Mouse (Mus musculus) embryonic facial prominence, embryonic 13.5 days (tissue): ENCODE data around the gene Gm20479. TPM values are rescaled to one million over a fixed set of nuclear protein-coding genes. Genes with fewer than 3 reads are reported as not detected.

Experiments
- ATAC-seq: fragments of 200-750 bp; cut with Nextera tagmentation; 2 replicates; pipeline ENCODE4 v1.8.0; 2017; ENCODE audit warnings: low read depth; ENCODE audit not compliant: insufficient number of reproducible peaks, insufficient read depth, low FRiP score, low TSS enrichment
- H3K27ac ChIP-seq: fragments of 300-500 bp; sonication (generic); 2 replicates; pipeline ENCODE4 v1.5.1; 2015; ENCODE audit warnings: moderate library complexity, mild to moderate bottlenecking, inconsistent platforms
- H3K27me3 ChIP-seq: fragments of 300-500 bp; sonication (generic); 2 replicates; pipeline ENCODE4 v1.6.1; 2015; ENCODE audit warnings: mild to moderate bottlenecking, inconsistent platforms
- H3K36me3 ChIP-seq: fragments of 300-500 bp; sonication (generic); 2 replicates; pipeline ENCODE4 v1.6.1; 2015; ENCODE audit warnings: mild to moderate bottlenecking, inconsistent platforms
- H3K4me1 ChIP-seq: fragments of 300-500 bp; sonication (generic); 2 replicates; pipeline ENCODE4 v1.6.1; 2015; ENCODE audit warnings: inconsistent platforms
- H3K4me2 ChIP-seq: fragments of 300-500 bp; sonication (generic); 2 replicates; pipeline ENCODE4 v1.6.1; 2015; ENCODE audit warnings: moderate library complexity, mild to moderate bottlenecking, inconsistent platforms
- H3K4me3 ChIP-seq: fragments of 300-500 bp; sonication (generic); 2 replicates; pipeline ENCODE4 v1.5.1; 2015; ENCODE audit warnings: mild to moderate bottlenecking, inconsistent platforms
- H3K9ac ChIP-seq: fragments of 300-500 bp; sonication (generic); 2 replicates; pipeline ENCODE4 v1.6.1; 2015; ENCODE audit warnings: mild to moderate bottlenecking, inconsistent platforms
- H3K9me3 ChIP-seq: fragments of 300-500 bp; sonication (generic); 2 replicates; pipeline ENCODE4 v1.6.1; 2016; ENCODE audit warnings: inconsistent platforms
- WGBS: fragments of 180-500 bp; shearing (Covaris S2); methylation state at CpG from one replicate; pipeline ENCODE4 v1.1.7; 2015; ENCODE audit warnings: mixed read lengths; 5-methylcytosine and 5-hydroxymethylcytosine counted together
- polyA plus RNA-seq: library from polyadenylated mRNA; unstranded; fragments of >200 nt; fragmentation: Nextera tagmentation; extraction: Ambion mirVana; gene quantifications from 2 replicates; pipeline ENCODE4 v1.2.1, GENCODE M21; 2015

The Gm20479 gene
- polyA plus RNA-seq, 1 experiment from 2014 or later: not detected

- Histone ChIP-seq H3K9me3 (peaks cover 8% of the 10 kb centered on the region; the same call in 1 of the 2 replicates), H3K9ac (no peak overlapping the region), H3K36me3 (0 out of 2 replicates have a peak, but pooled peaks cover 2% of the 10 kb centered on the region), H3K27me3 (peaks cover 92% of the 10 kb centered on the region), H3K4me3 (no peak overlapping the region), H3K4me1 (peaks cover 21% of the 10 kb centered on the region), H3K4me2 (no peak overlapping the region), H3K27ac (no peak overlapping the region)
- no peak for ATAC-seq
- 43% methylated on average over 21 of the region's 21 CpGs for WGBS
These were observed 9.0 kb upstream of the Gm20479 start for GRCm38 (mm10) chr7:27366082-27366844.

- Histone ChIP-seq H3K9ac (0 out of 2 replicates have a peak overlapping the region, but pooled peaks have one; percentile 36), H3K27ac (no peak overlapping the region), H3K4me1 (peaks cover 21% of the 10 kb centered on the region), H3K4me3 (peak overlapping the region; percentile 18), H3K4me2 (peak overlapping the region; percentile 32), H3K36me3 (no peaks in the 10 kb centered on the region), H3K27me3 (peaks cover 73% of the 10 kb centered on the region), H3K9me3 (no peaks in the 10 kb centered on the region)
- ATAC-seq: no peak
- WGBS: 3% methylated on average over 29 of the region's 29 CpGs
These were observed 7.2 kb upstream of the Gm20479 start for GRCm38 (mm10) chr7:27364379-27364778.

GRCm38 (mm10) chr7:27361283-27361946 lies 4.2 kb upstream of the Gm20479 start:
- Histone ChIP-seq H3K4me3 (peak overlapping the region; percentile 59), H3K9me3 (no peaks in the 10 kb centered on the region), H3K4me1 (peaks cover 14% of the 10 kb centered on the region), H3K27me3 (peaks cover 68% of the 10 kb centered on the region), H3K9ac (peak overlapping the region; percentile 72), H3K4me2 (peak overlapping the region; percentile 69), H3K27ac (no peak overlapping the region), H3K36me3 (no peaks in the 10 kb centered on the region)
- ATAC-seq: peak; percentile 94
- under 1% methylated on average over 52 of the region's 52 CpGs for WGBS

- H3K9me3 ChIP-seq: no peaks in the 10 kb centered on the region
- H3K9ac ChIP-seq: no peak overlapping the region
- peak overlapping the region; percentile 69 for H3K4me2 ChIP-seq
- no peaks in the 10 kb centered on the region for H3K36me3 ChIP-seq
- no peak for ATAC-seq
- H3K27me3 ChIP-seq: peaks cover 63% of the 10 kb centered on the region
- 49% methylated on average over 6 of the region's 6 CpGs for WGBS
- no peak overlapping the region for H3K27ac ChIP-seq
- peaks cover 12% of the 10 kb centered on the region for H3K4me1 ChIP-seq
- H3K4me3 ChIP-seq: peak overlapping the region; percentile 59; the same call in 1 of the 2 replicates
These were observed 3.5 kb upstream of the Gm20479 start for GRCm38 (mm10) chr7:27360749-27361148.

- H3K27me3 ChIP-seq: peaks cover 54% of the 10 kb centered on the region
- WGBS: 87% methylated on average over 9 of the region's 9 CpGs
These were observed 2.6 kb upstream of the Gm20479 start for GRCm38 (mm10) chr7:27359706-27360358.

GRCm38 (mm10) chr7:27359162-27359561 lies 1.9 kb upstream of the Gm20479 start:
- no peak overlapping the region for H3K4me3 ChIP-seq
- H3K27ac ChIP-seq: no peak overlapping the region
- no peak for ATAC-seq
- no peaks in the 10 kb centered on the region for H3K36me3 ChIP-seq
- no peak overlapping the region for H3K9ac ChIP-seq
- H3K4me1 ChIP-seq: peaks cover 22% of the 10 kb centered on the region
- peaks cover 47% of the 10 kb centered on the region for H3K27me3 ChIP-seq
- no peak overlapping the region for H3K4me2 ChIP-seq
- H3K9me3 ChIP-seq: no peaks in the 10 kb centered on the region
- 57% methylated on average over 2 of the region's 2 CpGs for WGBS

More at GRCm38 (mm10) chr7:27359706-27360358, 2.6 kb upstream of the Gm20479 start:
- no peak overlapping the region for H3K27ac ChIP-seq
- H3K36me3 ChIP-seq: no peaks in the 10 kb centered on the region
- H3K4me3 ChIP-seq: no peak overlapping the region
- no peak overlapping the region for H3K4me2 ChIP-seq
- no peaks in the 10 kb centered on the region for H3K9me3 ChIP-seq
- ATAC-seq: no peak
- H3K9ac ChIP-seq: no peak overlapping the region
- H3K4me1 ChIP-seq: peaks cover 19% of the 10 kb centered on the region

- Histone ChIP-seq H3K4me3 (no peak overlapping the region), H3K27me3 (peaks cover 32% of the 10 kb centered on the region), H3K36me3 (peaks cover 13% of the 10 kb centered on the region), H3K9ac (no peak overlapping the region), H3K27ac (no peak overlapping the region; the same call in 1 of the 2 replicates), H3K4me2 (peak overlapping the region; percentile 76; the same call in 1 of the 2 replicates), H3K4me1 (peaks cover 20% of the 10 kb centered on the region), H3K9me3 (no peaks in the 10 kb centered on the region)
- 37% methylated on average over 3 of the region's 3 CpGs for WGBS
- no peak for ATAC-seq
These were observed 368 bp upstream of the Gm20479 start for GRCm38 (mm10) chr7:27357595-27357978.

- Histone ChIP-seq H3K4me1 (peaks cover 20% of the 10 kb centered on the region), H3K36me3 (peaks cover 26% of the 10 kb centered on the region), H3K4me2 (peak overlapping the region; percentile 76), H3K27me3 (peaks cover 26% of the 10 kb centered on the region), H3K4me3 (peak overlapping the region; percentile 68), H3K9ac (peak overlapping the region; percentile 58), H3K27ac (peak overlapping the region; percentile 22; the same call in 1 of the 2 replicates), H3K9me3 (no peaks in the 10 kb centered on the region)
- peak; percentile 38 for ATAC-seq
- 3% methylated on average over 16 of the region's 16 CpGs for WGBS
These were observed 971 bp downstream of the Gm20479 start for GRCm38 (mm10) chr7:27356248-27356647.

- ATAC-seq: peak; percentile 88
- H3K4me1 ChIP-seq: peaks cover 20% of the 10 kb centered on the region
- peak within 1 kb of the TSS; percentile 68 for H3K4me3 ChIP-seq
- peaks cover 29% of the 10 kb centered on the region for H3K36me3 ChIP-seq
- H3K27ac ChIP-seq: peak within 1 kb of the TSS; percentile 73
- no peaks in the 10 kb centered on the region for H3K9me3 ChIP-seq
- peaks cover 26% of the 10 kb centered on the region for H3K27me3 ChIP-seq
- H3K9ac ChIP-seq: peak within 1 kb of the TSS; percentile 76
- WGBS: under 1% methylated on average over 34 of the region's 34 CpGs
- peak within 1 kb of the TSS; percentile 76 for H3K4me2 ChIP-seq
These were observed 1.4 kb downstream of the Gm20479 start, which contains the start of gene Shkbp1 for GRCm38 (mm10) chr7:27355745-27356240. TSS of gene Shkbp1 (minus strand) at chr7:27356019.

GRCm38 (mm10) chr7:27355261-27355660 lies 2.0 kb downstream of the Gm20479 start:
- peak overlapping the region; percentile 68 for H3K4me3 ChIP-seq
- H3K27me3 ChIP-seq: peaks cover 26% of the 10 kb centered on the region
- no peak for ATAC-seq
- no peaks in the 10 kb centered on the region for H3K9me3 ChIP-seq
- WGBS: 6% methylated on average over 14 of the region's 14 CpGs
- H3K36me3 ChIP-seq: peaks cover 34% of the 10 kb centered on the region
- H3K4me2 ChIP-seq: peak overlapping the region; percentile 76
- peak overlapping the region; percentile 76 for H3K9ac ChIP-seq
- H3K4me1 ChIP-seq: peaks cover 20% of the 10 kb centered on the region
- H3K27ac ChIP-seq: peak overlapping the region; percentile 73

GRCm38 (mm10) chr7:27354783-27355182 lies 2.4 kb downstream of the Gm20479 start:
- ATAC-seq: no peak
- Histone ChIP-seq H3K27me3 (peaks cover 26% of the 10 kb centered on the region), H3K4me3 (peak overlapping the region; percentile 68), H3K4me2 (peak overlapping the region; percentile 76), H3K9ac (peak overlapping the region; percentile 76; the same call in 1 of the 2 replicates), H3K36me3 (peaks cover 37% of the 10 kb centered on the region), H3K27ac (no peak overlapping the region), H3K4me1 (peaks cover 20% of the 10 kb centered on the region), H3K9me3 (no peaks in the 10 kb centered on the region)
- WGBS: 47% methylated on average over 4 of the region's 4 CpGs
